Mouse (Mus musculus) heart, embryonic 13.5 days (tissue): ENCODE results near the gene Kat2b. TPM values are rescaled to one million over a fixed set of nuclear protein-coding genes. Genes with fewer than 3 reads are reported as not detected.
"Not testable (repeated sequence)": the region's sequence is repeated elsewhere in the genome, so short reads cannot be mapped to it uniquely, and the experiment has no call there.

ENCODE experiments used
- ATAC-seq: fragments of 200-750 bp; cut with Nextera tagmentation; 2 replicates; pipeline ENCODE4 v1.8.0; 2017; ENCODE audit warnings: moderate TSS enrichment; ENCODE audit not compliant: insufficient number of reproducible peaks, low FRiP score, low TSS enrichment; ENCODE audit errors: extremely low read depth
- H3K27ac ChIP-seq: fragments of 300-500 bp; sonication (generic); replicated peaks from 2 replicates; pipeline ENCODE4 v1.5.1; 2015; ENCODE audit warnings: moderate library complexity, mild to moderate bottlenecking, inconsistent platforms
- H3K27me3 ChIP-seq: fragments of 300-500 bp; sonication (generic); replicated peaks from 2 replicates; pipeline ENCODE4 v1.6.1; 2015; ENCODE audit warnings: mild to moderate bottlenecking, inconsistent platforms
- H3K36me3 ChIP-seq: fragments of 300-500 bp; sonication (generic); 2 replicates; pipeline ENCODE4 v1.6.1; 2015; ENCODE audit warnings: mild to moderate bottlenecking, inconsistent platforms
- H3K4me1 ChIP-seq: fragments of 300-500 bp; sonication (generic); 2 replicates; pipeline ENCODE4 v1.6.1; 2015; ENCODE audit warnings: inconsistent platforms
- H3K4me2 ChIP-seq: fragments of 300-500 bp; sonication (generic); 2 replicates; pipeline ENCODE4 v1.6.1; 2015; ENCODE audit warnings: inconsistent platforms, mild to moderate bottlenecking, moderate library complexity
- H3K4me3 ChIP-seq: fragments of 300-500 bp; sonication (generic); 2 replicates; pipeline ENCODE4 v1.5.1; 2015; ENCODE audit warnings: moderate library complexity, mild to moderate bottlenecking, inconsistent platforms
- H3K9ac ChIP-seq: fragments of 300-500 bp; sonication (generic); 2 replicates; pipeline ENCODE4 v1.6.1; 2015; ENCODE audit warnings: inconsistent platforms, mild to moderate bottlenecking, moderate library complexity
- H3K9me3 ChIP-seq: fragments of 300-500 bp; sonication (generic); 2 replicates; pipeline ENCODE4 v1.6.1; 2016; ENCODE audit warnings: inconsistent platforms
- WGBS: fragments of 180-500 bp; shearing (Covaris S2); methylation state at CpG from one replicate; pipeline ENCODE4 v1.1.7; 2015; ENCODE audit warnings: mixed read lengths; 5-methylcytosine and 5-hydroxymethylcytosine counted together
- polyA plus RNA-seq: library from polyadenylated mRNA; unstranded; fragments of >200 nt; fragmentation: Nextera tagmentation; extraction: Ambion mirVana; gene quantifications from 2 replicates; pipeline ENCODE4 v1.2.1, GENCODE M21; 2015

Kat2b gene
- polyA plus RNA-seq, 1 experiment from 2014 or later: 8.1 TPM

DNA sequence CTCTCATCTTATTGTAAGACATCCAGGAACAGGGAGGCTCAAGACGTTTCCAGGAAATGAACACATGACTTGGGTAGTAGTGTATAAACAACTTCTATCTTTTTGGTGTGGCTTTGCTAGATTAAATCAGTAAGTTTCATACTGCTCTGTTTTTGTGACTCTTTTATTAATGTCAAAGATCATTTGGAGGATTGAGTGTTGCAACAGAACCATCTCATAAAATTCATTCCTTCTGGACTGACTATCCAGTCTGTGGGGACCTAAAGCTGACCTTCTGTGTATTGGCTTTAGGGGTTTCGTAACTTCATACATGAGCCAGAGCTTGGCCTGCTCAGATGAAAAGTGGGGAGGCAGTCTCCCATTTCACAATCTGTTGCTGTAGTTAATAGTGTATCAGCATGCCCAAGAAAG lies 83.6 kb downstream of the Kat2b start:
- no peaks in the 10 kb centered on the region for H3K9me3 ChIP-seq
- 78% methylated on average over 2 of the region's 2 CpGs for WGBS
- H3K4me2 ChIP-seq: no peak overlapping the region
- no peak overlapping the region for H3K27ac ChIP-seq
- H3K4me3 ChIP-seq: no peak overlapping the region
- H3K27me3 ChIP-seq: no peaks in the 10 kb centered on the region
- no peak for ATAC-seq
- H3K4me1 ChIP-seq: no peaks in the 10 kb centered on the region
- peaks cover 74% of the 10 kb centered on the region for H3K36me3 ChIP-seq
- no peak overlapping the region for H3K9ac ChIP-seq

DNA sequence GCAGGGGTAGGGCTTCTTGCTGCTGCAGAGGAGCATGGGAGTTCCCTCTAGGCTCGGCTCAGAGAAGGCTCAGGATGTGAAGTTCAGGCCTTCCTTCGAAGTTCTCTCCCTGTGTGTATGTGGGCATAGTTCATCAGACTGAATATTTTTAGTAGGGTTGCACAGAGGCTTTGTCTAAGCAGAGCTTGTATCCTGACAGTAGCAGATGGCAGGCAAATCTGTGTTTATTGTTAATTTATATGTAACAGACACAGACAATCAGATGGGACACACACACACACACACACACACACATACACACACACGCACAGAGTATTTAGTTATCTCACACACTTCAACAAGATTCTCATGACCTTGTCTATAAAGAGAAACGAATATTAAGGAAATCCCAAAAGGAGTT lies 87.9 kb downstream of the Kat2b start:
- Histone ChIP-seq H3K4me3 (no peak overlapping the region), H3K9me3 (no peaks in the 10 kb centered on the region), H3K9ac (no peak overlapping the region), H3K27ac (no peak overlapping the region), H3K4me2 (no peak overlapping the region), H3K27me3 (no peaks in the 10 kb centered on the region), H3K36me3 (peaks cover 74% of the 10 kb centered on the region), H3K4me1 (no peaks in the 10 kb centered on the region)
- WGBS: 76% methylated on average over 4 of the region's 4 CpGs
- no peak for ATAC-seq

DNA sequence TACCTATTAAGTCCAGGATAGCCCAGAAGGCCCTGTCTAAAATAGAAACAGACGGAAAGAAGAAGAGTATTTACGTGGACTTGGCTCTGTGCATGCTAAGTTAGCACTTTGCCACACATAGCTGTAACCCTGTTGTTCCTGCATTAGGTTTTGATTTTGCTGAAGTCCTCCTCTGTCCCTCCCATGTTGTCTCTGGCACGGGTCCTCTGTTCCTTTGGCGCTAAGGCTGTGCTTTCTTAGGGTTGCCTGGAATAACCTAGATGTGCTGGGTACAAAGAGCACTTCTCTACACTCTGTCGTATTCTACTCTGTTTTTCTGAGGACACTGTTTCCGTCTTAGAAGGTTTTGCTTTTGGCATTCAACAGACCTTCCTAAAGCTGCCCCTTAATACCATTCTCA lies 88.4 kb downstream of the Kat2b start:
- H3K9me3 ChIP-seq: no peaks in the 10 kb centered on the region
- WGBS: 80% methylated on average over 6 of the region's 6 CpGs
- ATAC-seq: no peak
- H3K36me3 ChIP-seq: peaks cover 75% of the 10 kb centered on the region
- H3K27ac ChIP-seq: no peak overlapping the region
- no peaks in the 10 kb centered on the region for H3K27me3 ChIP-seq
- H3K4me2 ChIP-seq: no peak overlapping the region
- H3K9ac ChIP-seq: no peak overlapping the region
- H3K4me3 ChIP-seq: no peak overlapping the region
- no peaks in the 10 kb centered on the region for H3K4me1 ChIP-seq

DNA sequence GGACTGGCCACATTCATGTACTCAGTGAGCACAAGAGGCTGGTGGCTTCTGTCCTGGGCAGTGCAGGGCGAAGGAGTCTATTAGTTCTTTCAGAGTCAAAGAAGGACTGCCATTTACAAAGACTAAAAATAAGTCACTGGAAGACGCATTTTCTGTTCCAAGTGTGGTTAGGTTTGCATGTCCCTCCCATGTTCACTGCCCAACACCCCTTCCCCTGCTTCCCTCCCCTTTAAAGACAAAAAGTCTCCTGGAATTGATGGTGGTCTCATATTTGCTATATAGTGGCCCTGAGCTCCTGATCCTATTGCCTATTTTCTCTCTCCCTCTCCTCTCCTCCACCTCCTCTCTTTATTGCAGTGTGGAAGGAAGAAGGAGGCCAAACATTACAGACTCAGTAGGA lies 89.3 kb downstream of the Kat2b start:
- no peaks in the 10 kb centered on the region for H3K27me3 ChIP-seq
- peaks cover 2% of the 10 kb centered on the region for H3K4me1 ChIP-seq
- no peak overlapping the region for H3K4me2 ChIP-seq
- WGBS: 74% methylated on average over 2 of the region's 2 CpGs
- no peak overlapping the region for H3K4me3 ChIP-seq
- H3K36me3 ChIP-seq: peaks cover 83% of the 10 kb centered on the region
- H3K9me3 ChIP-seq: no peaks in the 10 kb centered on the region
- H3K27ac ChIP-seq: no peak overlapping the region
- ATAC-seq: no peak
- H3K9ac ChIP-seq: no peak overlapping the region

DNA sequence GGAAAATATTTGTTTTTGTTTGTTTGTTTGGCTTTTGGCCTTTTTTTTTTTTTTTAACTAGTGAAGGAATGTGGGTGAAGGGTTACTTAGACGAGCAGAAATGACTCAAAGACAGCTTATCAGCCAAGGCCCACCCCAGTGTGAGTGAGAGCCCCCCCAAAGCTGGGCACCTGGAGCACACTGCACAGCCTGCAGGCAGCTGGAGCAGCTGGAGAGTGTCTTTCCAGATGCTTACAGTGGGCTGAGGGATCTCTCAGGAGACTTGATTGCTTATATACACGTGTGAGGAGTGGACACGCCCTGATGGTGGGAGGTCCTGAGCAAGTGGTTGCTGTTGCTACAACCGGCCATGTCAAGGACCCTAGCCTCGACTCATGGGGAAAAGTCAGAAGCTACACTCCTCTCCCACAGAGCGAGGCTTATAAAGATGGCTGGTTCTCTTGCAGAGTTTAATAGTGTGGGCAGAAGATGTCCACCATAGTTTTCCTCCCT lies 89.8 kb downstream of the Kat2b start:
- ATAC-seq: no peak
- WGBS: 55% methylated on average over 6 of the region's 6 CpGs
- peaks cover 86% of the 10 kb centered on the region for H3K36me3 ChIP-seq

DNA sequence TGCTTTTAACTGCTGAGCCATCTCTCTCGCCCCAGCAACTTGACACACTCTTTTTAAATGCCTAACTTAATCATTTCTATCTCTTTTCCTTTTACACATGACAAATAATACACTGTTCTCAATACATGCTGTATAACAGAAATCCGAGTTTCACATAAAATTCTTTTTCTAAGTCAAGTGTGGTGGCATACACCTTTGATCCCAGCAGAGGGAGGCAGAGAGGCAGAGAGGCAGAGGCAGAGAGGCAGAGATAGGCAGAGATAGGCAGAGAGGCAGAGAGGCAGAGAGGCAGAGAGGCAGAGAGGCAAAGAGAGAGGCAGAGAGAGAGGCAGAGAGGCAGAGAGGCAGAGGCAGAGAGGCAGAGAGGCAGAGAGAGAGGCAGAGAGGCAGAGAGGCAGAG lies 90.7 kb downstream of the Kat2b start:
- ATAC-seq, H3K4me3 ChIP-seq, H3K9me3 ChIP-seq, H3K9ac ChIP-seq, H3K4me2 ChIP-seq, H3K27ac ChIP-seq, H3K27me3 ChIP-seq: not testable (repeated sequence)
- Histone ChIP-seq H3K36me3 (peaks cover 88% of the 10 kb centered on the region), H3K4me1 (peaks cover 14% of the 10 kb centered on the region)
- 70% methylated on average over 2 of the region's 2 CpGs for WGBS

More for the DNA sequence above, 89.8 kb downstream of the Kat2b start:
- H3K27ac ChIP-seq: no peak overlapping the region
- H3K4me2 ChIP-seq: no peak overlapping the region
- H3K4me1 ChIP-seq: peaks cover 7% of the 10 kb centered on the region
- no peak overlapping the region for H3K9ac ChIP-seq
- H3K9me3 ChIP-seq: no peaks in the 10 kb centered on the region
- no peaks in the 10 kb centered on the region for H3K27me3 ChIP-seq
- H3K4me3 ChIP-seq: no peak overlapping the region

DNA sequence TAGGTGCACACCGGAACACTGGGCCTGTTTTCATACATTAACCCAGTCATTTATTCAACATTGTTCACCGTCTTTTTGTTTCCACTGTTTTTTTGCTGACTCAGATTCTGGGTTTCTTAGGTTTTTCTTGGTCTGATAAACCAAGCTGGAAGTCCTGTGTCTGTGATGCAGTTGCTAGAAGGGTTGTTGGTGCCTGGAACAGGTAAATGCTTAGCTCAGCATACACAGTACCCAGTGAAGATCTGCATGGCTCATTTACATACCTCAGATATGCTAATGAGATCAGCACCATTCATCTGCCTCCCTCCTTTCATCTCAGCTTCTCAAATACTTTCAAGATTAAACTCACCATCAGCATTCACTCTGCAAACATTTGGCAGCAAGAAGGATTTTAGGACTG lies 92.0 kb downstream of the Kat2b start:
- Histone ChIP-seq H3K27ac (no peak overlapping the region), H3K9me3 (no peaks in the 10 kb centered on the region), H3K36me3 (peaks cover 87% of the 10 kb centered on the region), H3K4me2 (no peak overlapping the region), H3K27me3 (no peaks in the 10 kb centered on the region), H3K9ac (no peak overlapping the region), H3K4me3 (no peak overlapping the region), H3K4me1 (peaks cover 14% of the 10 kb centered on the region)
- 85% methylated on average over 2 of the region's 2 CpGs for WGBS
- ATAC-seq: no peak

DNA sequence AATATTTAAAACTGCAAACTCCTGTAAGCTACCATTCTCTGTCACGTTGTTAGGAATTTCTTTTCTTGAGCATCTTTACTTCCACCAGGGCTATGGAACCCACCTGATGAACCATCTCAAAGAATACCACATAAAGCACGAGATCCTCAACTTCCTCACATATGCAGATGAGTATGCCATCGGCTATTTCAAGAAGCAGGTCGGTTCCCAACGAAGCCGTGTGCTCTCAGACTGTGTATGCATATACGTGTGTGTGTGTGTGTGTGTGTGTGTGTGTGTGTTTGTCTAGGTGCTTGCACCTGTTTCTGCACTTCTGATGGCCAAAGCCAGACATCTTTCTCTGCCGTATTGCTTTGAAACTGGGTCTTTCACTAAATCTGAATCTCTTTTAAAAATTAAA lies 92.6 kb downstream of the Kat2b start:
- Histone ChIP-seq H3K9ac (no peak overlapping the region), H3K27me3 (no peaks in the 10 kb centered on the region), H3K9me3 (no peaks in the 10 kb centered on the region), H3K4me1 (peaks cover 14% of the 10 kb centered on the region), H3K4me2 (no peak overlapping the region), H3K27ac (no peak overlapping the region), H3K4me3 (no peak overlapping the region), H3K36me3 (peaks cover 87% of the 10 kb centered on the region)
- 85% methylated on average over 8 of the region's 8 CpGs for WGBS
- no peak for ATAC-seq

DNA sequence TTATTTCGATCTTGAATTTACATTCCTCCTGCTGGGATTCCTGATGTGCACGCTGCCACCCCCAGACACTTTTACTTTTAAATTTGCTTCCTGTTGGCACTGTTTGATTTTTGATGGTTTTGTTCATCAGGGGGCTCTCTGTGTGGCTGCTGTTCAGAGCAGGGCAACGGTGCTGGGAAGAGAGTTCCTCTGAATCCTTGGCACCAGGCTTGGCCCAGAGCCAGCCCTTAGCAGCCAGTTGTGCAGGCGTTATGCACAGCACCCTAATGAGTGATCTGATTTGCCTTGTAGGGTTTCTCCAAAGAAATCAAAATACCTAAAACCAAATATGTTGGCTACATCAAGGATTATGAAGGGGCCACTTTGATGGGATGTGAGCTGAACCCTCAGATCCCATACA lies 93.1 kb downstream of the Kat2b start:
- no peak overlapping the region for H3K27ac ChIP-seq
- ATAC-seq: no peak
- peaks cover 85% of the 10 kb centered on the region for H3K36me3 ChIP-seq
- no peaks in the 10 kb centered on the region for H3K9me3 ChIP-seq
- H3K27me3 ChIP-seq: no peaks in the 10 kb centered on the region
- H3K4me2 ChIP-seq: no peak overlapping the region
- no peak overlapping the region for H3K9ac ChIP-seq
- H3K4me1 ChIP-seq: peaks cover 14% of the 10 kb centered on the region
- WGBS: 61% methylated on average over 4 of the region's 4 CpGs
- no peak overlapping the region for H3K4me3 ChIP-seq

DNA sequence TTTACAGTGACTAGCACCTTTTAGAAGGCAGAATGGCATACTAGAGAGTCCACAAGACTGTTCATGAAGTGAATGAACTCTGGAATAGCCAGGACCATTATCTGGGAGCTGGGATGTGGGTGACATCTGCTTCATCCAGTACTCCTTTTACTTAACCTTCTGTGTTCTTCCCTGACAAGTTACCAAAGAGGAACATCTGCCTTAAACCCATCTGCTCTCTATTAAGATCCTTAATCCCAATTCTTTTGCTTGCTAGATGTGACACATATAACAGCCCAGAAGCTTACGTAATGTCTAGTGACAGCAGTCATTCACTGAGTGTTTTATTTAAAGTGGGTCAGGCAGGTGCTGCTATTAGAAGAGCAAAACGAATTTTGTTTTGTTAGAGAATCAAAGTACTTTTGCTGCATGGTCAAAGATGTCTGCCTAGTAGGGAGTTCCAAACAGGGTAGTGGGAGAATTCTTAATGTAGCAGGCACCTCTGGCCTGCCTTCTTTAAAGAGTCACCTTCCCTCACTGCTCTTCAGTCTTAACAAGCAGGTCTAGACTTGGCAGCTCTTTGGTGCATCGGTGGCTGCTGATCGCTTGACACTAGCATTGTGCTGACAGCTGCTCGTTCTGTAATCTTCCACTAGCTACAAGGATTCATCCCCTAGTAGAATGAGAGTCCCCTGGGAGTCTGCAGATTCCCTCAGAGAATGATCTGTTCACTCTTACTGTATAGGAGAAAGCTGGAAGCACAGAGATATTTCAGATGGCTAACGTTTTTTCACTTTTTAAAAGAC lies 94.6 kb downstream of the Kat2b start:
- peaks cover 14% of the 10 kb centered on the region for H3K4me1 ChIP-seq
- no peak for ATAC-seq
- WGBS: 39% methylated on average over 6 of the region's 6 CpGs
- peaks cover 85% of the 10 kb centered on the region for H3K36me3 ChIP-seq
- H3K27me3 ChIP-seq: no peaks in the 10 kb centered on the region
- no peak overlapping the region for H3K9ac ChIP-seq
- H3K4me3 ChIP-seq: no peak overlapping the region
- 0 out of 2 replicates have a peak overlapping the region, but pooled peaks have one; percentile 31 for H3K27ac ChIP-seq
- no peak overlapping the region for H3K4me2 ChIP-seq
- H3K9me3 ChIP-seq: no peaks in the 10 kb centered on the region

DNA sequence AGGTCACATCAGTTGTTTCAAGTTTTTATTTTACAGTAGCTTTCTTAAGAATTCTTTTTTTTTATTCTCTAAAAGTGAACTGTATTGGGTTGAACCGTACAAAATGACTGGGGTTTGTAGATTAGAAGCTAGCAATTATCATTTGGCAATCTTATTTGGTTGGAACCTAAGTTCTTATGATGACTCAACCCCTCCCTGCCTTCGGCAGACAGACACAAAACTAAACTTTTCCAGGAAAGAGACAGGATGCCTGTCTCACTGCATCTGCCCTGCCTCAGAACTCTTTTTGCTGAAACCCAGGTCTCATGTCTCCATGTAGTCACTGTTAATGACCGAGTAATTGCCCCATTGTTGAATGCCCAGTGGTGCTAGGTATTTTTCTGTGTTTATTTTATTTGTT lies 97.6 kb downstream of the Kat2b start:
- H3K36me3 ChIP-seq: peaks cover 93% of the 10 kb centered on the region
- no peak for ATAC-seq
- no peak overlapping the region for H3K4me2 ChIP-seq
- WGBS: 82% methylated on average over 3 of the region's 3 CpGs
- no peaks in the 10 kb centered on the region for H3K9me3 ChIP-seq
- no peak overlapping the region for H3K27ac ChIP-seq
- H3K4me3 ChIP-seq: no peak overlapping the region
- no peaks in the 10 kb centered on the region for H3K27me3 ChIP-seq
- peaks cover 14% of the 10 kb centered on the region for H3K4me1 ChIP-seq
- H3K9ac ChIP-seq: no peak overlapping the region
